Mouse (Mus musculus) left cerebral cortex, postnatal 10 days (tissue): ENCODE results near the gene Nipsnap1. TPM values are rescaled to one million over a fixed set of nuclear protein-coding genes. Genes with fewer than 3 reads are reported as not detected.
A peak's percentile ranks its signal among the peaks of the same experiment; 100 is the strongest.

Experiments
- DNase-seq, 2 experiments: peaks; one replicate each; pipeline ENCODE4 v3.0.0; 2021 to 2022; ENCODE audit warnings: low spot score in 2 of 2, mixed read lengths in 1 of 2; ENCODE audit errors: extremely low spot score in 1 of 2
- intact Hi-C: fragments of 180-260 bp; cut with DNase I; formaldehyde crosslinking; loops from one replicate; pipeline ENCODE4 v1.15.1; 2025
- total RNA-seq, 2 experiments: library from RNA; stranded (reverse); gene quantifications; 2 replicates each; pipeline ENCODE4 v1.2.3; 2021

The Nipsnap1 gene
- total RNA-seq, 2 experiments from 2014 or later = 91.5 to 91.9 TPM

DNA sequence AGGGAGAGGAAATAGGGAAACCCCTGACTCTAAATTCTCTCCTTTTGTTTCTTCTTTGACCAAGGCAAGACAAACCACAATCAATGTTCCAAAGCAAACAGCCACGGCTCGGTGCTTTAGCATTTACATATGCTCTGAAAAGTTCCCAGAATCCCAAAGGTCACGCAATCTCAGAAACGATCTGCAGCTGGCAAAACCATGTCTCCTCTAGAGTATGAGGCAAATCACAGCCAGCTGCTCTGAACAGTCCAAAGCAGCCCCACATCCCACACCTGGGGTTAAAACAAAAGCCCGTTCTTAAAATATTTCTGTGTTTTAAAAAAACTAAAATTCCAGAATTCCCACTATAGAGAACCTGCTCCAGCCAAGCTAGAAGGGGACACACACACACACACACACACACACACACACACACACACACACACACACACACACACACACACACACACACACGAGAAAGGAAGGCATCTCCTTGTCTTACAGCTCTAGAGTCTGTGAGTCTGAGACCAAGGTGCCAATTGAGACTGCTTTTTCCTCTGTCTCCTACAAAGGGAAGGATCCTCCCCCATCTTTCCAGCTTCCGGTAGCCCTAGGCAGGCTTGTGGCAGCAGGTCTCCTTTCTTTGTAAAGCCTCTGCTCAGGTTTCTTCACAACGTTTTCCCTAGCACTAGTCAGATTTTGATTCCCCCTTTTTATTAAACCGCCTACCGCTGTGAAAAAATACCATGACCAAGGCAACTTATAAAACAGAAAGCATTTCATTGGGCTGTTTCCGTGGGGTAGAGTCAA lies 11.7 kb upstream of the Nipsnap1 start:
- DNase-seq = no peak
- intact Hi-C loops = loop anchor here (10.0 kb wide), 1 partner anchor 597 kb away; no protein-coding TSS in a partner anchor

DNA sequence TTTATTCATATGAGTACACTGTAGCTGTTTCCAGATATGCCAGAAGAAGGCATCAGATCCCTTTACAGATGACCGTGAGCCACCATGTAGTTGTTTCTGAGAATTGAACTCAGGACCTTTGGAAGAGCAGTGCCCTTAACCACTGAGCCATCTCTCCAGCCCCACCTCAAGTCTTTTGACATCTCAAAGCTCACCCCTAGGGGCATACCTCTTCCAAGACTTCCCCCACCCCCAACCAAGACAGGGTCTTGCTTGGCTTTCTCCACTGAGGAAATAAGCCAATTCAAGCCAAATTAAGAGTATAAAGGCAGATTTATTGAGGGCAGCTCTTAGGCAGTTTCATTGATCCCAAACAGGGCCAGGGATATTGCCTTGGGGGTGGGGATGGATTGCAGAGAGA lies 11.0 kb upstream of the Nipsnap1 start:
- no peak for DNase-seq
- intact Hi-C loops = loop anchor here (10.0 kb wide), 1 partner anchor 598 kb away; no protein-coding TSS in a partner anchor

DNA sequence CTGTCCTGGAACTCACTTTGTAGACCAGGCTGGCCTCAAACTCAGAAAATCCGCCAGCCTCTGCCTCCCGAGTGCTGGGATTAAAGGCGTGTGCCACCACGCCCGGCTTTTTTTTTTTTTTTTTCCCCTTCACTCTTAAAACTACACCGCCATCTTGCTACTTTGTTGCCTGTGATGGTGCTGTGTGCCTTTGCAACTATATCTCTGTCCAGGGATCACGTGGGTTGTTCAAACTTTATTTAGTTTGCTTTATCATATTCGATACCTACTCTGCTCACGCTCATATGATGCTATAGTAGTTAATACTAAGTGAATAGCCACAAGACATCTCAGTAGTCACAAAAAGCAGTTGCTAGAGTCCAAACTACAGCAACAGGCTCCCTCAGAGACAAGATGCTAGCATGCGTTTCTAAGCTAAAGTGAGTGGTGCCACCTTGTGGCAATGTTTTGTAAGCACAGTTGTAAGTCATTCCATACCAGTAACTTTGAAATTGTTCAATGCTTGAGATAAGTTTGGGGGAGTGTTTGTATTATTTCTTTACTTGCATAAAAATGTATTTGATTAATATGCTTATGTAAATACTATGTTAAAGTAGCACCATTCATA lies 8.0 kb upstream of the Nipsnap1 start:
- intact Hi-C loops = loop anchor here (5.0 to 10.0 kb wide), 2 partner anchors 428 to 601 kb away; no protein-coding TSS in a partner anchor

DNA sequence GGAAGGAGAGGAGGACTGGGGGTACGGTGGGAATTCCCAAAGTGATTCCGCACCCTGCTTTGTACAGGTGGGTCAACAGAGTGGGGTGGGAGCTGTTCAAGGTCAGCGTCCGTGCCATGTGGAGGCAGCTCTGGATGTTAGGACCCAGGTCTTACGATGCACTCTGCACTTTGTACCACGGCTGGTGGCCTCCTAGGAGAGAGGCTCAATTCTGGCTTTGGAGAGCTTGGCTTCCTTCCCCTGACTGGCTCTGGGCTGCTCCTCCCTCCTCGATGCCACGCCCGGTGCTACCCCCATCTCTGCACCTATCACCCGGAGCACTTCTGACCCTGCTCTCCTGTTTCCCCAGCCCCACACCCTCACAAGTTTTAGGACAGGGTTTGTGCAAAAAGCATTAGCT lies 800 bp downstream of the Nipsnap1 start:
- no peak for DNase-seq
- intact Hi-C loops = no loop called here

More for the DNA sequence above, 8.0 kb upstream of the Nipsnap1 start:
- peak; percentile 64 to 65 for DNase-seq

DNA sequence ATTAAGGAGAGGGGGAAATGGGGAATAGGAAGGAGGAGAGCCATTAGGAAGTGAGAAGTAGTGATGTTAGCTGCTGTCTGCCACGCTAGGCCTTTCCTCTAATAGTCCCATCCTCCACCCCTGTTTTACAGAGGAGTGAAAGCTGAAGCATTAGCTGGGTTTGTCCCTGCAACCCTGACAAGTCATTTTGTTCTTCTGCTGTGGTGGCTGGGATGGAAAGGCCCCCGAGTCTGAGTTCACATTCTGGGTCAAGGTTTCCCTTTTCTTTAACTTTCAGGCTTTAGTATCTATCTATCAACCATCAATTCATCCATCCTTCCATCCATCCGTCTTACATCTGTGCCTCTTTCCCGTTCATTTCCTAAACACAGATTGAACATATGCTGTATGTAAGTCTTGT lies 7.3 kb downstream of the Nipsnap1 start:
- intact Hi-C loops = no loop called here
- no peak for DNase-seq

DNA sequence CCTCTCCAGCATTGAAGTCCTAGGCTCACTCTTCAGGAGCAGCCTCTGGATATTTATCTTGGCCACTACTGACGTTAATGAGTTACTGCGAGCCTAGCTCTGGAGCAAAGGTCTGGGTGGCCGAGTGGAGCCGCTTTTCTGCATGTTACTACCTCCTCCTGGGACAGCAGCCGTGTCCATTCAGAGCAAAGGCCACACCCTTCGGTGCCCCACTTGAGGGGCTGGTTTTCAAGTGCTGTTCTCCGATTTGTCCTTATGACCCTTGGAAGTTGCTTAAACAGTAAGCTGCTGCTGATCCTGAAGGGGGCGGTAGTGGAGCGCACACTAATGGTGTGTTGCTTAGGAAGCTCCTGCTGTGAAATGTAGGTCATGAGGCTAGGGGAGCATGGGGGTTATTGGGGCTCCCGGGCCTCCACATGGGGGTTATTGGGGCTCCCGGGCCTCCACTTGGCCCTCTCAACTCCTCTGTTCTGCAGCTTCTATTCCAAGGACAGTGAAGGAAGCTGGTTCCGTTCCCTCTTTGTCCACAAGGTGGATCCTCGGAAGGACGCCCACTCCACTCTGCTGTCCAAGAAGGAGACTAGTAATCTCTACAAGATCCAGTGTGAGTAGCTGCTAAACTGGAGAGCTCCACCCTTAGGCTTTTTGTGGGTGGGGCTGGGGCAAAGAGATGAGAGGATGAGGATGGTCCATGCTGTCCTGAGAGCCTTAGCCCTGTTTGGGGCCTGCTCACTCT lies 9.3 kb downstream of the Nipsnap1 start:
- intact Hi-C loops = no loop called here
- DNase-seq = peak in 1 of 2 experiments; percentile 75

DNA sequence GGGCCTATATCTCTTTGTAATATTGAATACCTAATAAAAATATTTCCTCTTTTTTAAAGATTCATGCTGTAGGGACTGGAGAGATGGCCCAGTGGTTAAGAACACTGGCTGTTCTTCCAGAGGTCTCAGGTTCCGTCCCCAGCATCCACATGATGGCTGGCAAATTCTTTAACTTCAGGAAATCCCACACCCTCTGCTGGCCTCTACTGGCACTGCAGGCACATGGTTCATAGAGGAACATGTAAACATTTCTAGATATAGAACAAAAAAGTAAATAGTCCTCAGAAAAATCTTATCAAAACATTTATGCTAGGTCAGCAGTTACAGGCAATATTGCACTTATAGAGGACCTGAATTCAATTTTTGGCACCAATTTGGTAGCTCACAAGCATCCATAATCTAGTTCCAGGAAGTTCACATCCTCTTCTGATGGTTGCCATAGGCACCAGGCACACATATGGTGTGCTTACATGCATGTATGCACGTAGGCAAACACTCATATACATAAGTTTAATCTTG lies 11.7 kb downstream of the Nipsnap1 start:
- intact Hi-C loops = no loop called here
- DNase-seq = peak in 1 of 2 experiments; percentile 52

DNA sequence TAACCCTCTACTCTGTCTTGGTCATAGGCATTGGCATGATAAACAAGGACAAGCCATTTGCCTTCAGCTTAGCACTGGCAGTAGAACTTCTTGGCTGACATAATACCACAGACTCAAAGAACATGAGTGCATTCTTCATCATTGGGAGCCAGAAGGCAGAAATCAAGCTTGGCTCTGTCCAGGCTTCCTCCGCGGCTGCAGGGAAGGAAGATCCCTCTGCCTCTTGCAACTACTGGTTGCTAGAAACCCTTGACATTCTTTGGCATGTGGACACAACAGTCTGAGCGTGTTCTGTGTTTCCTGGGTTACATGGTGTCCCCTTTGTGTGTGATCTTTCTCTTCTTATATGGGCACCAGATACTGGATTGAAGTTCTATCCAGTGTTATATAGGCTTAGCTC lies 13.2 kb downstream of the Nipsnap1 start:
- DNase-seq = no peak
- intact Hi-C loops = no loop called here

DNA sequence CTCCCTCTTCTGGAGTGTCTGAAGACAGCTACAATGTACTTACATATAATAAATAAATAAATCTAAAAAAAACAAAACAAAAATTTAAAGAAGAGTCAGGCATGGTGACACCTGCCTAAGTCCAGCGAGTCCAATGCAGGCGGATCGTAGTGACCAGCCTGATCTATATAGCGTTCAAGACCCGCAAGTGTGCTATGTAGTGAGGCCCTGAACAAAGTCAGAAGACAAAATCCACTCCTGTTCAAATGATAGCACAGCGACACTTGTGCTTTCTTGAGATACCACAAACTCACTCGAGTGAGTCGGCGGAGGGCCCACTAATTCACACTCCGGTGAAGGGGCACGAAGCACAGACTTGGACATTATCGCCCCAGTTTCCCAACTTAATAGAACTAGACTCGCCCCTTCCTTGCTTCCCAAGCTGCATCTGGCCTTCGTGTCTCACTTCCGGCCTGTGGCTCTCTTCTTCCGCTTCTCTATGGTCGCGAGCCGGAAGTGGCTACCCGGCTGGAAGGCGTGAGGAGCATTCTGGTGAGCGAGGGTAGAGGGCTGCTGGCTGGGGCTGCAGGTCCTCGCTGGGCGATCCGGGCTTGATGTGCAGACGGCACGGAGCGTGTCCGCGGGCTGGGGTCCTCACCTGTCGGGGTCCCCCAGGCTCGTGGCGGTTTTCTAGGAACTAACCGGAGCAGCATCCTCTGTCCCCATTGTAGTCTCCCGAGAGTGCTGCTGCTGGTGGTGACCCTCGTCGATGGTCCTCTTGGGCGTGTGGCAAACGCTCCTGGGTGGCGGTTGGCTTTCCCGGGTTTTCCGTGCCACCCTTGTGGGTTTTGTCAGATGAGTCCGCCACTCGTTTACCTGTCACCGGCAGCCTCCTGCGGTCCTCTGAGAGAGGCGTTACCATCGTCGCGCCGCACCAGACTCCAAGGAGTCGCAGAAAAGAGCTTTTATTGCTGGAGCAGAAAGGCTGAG lies 21.4 kb downstream of the Nipsnap1 start, which contains the start of gene Thoc5:
Gene Thoc5, plus strand, starts transcription at position 473 of the 969 bp plus-strand sequence.
- intact Hi-C loops = no loop called here
- DNase-seq = peak; percentile 86

DNA sequence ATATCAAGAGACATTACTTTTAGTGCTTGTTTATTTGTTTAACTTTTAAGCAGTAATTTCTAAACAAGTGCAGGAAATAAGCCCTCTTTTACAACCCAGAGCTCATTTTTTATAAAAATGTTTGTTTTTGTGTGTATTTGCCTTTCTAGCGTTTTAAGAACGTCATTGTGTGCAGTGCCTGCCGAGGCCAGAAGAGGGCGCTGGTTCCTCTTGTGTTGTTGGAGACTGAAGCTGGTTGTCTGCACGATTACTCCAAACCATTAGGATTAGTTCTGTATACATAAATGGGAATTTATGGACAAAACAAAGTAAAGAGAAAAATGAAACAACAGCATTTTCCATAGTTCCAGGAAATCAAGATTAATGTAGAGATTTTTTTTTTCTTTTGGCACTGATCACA lies 26.7 kb downstream of the Nipsnap1 start:
- intact Hi-C loops = no loop called here
- DNase-seq = no peak

DNA sequence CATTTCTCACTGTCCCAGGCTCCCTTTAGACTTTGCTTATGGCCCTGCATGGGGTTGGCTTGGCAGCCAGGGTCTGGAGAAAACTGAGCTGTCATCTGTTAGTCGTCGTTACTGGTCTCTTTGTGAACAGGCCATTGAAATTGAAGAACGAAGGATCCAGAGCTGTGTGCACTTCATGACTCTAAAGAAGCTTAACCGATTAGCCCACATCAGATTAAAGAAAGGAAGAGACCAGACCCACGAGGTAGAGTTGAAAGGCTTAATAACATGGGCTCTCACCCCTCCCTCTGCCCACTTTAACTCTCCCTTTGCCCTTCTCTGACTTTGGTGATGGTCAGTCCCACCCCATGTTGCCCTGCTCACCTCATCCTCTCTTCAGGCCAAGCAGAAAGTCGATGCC lies 28.2 kb downstream of the Nipsnap1 start:
- intact Hi-C loops = no loop called here
- no peak for DNase-seq

DNA sequence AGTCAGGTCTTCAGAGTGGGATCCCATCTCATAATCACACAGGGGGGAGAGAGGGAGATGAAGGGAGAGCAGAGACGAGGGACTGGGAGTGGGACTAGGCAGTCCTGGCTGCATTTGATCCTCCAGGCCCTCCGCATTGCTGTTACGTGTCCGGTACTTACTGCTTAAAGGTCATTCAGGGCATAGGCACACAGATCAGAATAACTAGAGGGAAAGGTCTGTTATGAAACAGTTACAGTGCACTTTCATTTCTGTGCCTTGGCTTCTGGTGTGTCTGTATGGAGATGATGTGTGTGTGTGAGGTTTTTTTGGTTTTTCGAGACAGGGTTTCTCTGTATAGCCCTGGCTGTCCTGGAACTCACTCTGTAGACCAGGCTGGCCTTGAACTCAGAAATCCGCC lies 32.5 kb downstream of the Nipsnap1 start:
- intact Hi-C loops = no loop called here
- DNase-seq = no peak

DNA sequence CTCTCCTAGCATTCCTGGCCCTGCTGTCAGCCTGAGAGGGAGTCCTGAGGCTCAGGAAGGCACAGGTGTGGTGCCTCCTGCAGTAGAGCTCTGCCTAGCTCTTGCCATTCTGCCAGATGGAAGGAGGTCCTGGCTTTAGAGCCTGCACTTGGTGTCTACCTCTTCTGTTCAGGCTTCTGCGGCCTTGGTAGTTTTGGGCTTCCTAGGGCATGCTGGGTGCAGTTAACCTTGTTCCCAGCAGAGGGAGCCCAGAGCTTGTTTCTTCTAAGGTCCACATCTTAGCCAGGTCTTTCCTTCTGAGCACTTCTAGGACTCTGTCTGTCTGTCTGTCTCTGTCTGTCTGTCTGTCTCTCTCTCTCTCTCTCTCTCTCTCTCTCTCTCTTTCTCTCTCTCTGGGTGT lies 42.3 kb downstream of the Nipsnap1 start:
- intact Hi-C loops = loop anchor here (5.0 kb wide), 1 partner anchor 61 kb away; no protein-coding TSS in a partner anchor
- DNase-seq = peak; percentile 45 to 47

DNA sequence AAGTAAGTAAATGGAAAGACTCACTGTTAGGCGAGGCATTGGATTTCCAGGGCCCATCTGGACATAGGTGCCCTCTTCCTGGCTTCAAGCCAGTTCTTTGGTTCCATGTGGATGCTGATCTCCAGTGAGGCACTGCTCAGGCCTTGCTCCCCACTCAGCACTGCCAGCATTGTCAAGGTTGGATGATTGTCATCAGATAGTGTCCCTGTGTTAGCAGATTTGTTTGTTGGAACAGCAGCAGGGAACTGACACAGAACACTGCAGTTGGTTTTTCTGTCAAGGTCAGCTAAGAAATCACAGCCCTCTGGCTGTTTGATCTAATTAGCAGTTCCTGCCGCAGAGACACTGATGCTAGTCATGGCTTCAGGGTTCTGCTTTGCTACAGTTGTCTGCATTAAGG lies 47.5 kb downstream of the Nipsnap1 start:
- intact Hi-C loops = loop anchor here (10.0 kb wide), 1 partner anchor 144 kb away; the partner anchor contains the start of gene Gas2l1
- no peak for DNase-seq

DNA sequence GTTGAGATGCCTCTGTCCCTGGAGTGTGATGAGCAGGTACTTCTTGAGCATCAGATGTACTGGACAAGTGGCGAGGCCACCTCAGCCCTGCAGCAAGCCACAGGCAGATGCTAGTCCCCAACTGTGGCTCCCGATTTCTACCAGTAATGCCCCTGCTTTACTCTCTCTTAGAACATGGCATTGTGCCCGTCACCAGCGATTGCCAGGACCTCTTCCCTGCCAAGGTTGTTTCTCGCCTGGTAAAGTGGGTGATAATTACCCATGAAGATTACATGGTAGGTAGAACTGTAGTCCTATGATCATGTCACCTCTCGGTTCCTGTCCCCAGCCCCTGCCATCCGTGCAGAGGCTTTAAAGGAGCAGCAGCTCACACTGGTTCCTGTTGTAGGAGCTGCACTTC lies 48.0 kb downstream of the Nipsnap1 start:
- DNase-seq = no peak
- intact Hi-C loops = loop anchor here (10.0 kb wide), 1 partner anchor 143 kb away; the partner anchor contains the start of gene Gas2l1

DNA sequence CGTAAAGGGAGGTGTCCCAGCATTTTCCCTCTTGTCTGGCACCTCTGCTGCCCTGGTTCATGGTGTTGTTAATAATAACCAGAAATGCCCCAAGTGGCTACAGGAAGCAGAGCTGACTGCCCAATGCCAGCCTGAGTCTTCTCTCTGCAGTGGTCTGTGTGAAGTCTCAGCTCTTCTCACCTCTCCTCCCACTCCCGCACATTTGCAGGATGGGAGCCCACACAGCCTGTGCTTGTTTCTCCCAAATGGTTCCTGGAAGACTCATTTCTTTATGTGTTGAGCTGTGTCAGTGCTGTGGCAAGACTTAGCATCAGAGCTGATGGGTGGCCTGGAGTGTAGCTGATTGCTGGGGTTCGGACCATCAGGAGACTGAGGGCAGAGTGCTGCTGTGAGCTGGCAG lies 53.5 kb downstream of the Nipsnap1 start:
- no peak for DNase-seq
- intact Hi-C loops = loop anchor here (10.0 kb wide), 1 partner anchor 138 kb away; the partner anchor contains the start of gene Gas2l1

DNA sequence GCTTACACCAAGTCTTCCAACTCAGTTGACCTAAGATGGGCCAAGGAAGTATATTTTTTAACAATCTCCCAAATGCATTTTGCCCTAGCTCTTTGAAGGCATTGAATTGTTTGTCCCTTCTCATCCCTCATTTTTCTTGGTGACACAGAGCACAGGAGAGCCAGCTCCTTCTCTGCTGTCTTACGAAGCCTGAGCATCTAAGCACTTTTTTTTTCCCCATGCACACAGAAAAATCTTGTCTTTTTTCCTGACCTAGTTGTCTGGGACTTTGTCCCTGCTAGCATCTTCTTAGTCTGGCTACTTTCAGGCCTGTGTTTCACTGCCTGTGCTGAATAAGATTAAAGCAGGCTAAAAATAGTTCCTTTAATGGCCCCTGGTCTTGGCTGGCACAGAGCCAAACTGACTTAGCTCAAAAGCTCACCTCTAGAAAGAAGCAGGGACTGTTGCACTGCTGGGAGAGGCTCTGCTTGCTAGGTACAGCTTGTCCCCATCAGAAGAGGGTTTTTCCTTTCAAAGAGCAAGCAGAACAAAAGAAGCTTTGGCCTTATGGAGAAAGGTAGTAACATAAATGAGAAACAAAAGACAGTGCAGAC lies 57.4 kb downstream of the Nipsnap1 start:
- intact Hi-C loops = no loop called here

DNA sequence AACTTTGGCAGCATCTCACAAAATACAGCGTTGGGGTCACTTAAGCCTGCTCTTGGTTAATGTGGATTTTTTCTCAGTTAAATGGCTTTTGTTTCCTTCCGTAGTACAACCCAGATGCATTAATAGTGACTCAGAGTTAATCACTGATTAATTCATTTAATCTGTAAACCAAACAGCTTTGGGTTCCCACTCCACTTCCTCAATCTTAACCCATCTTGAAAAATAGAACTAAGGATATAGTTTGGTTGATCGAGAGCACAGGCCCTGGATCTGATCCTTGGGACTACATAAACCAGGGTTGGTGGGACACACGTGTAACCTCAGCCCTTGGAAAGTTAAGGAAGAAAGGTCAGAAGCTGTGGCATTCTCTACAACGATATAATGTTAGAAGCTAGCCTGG lies 62.5 kb downstream of the Nipsnap1 start:
- intact Hi-C loops = no loop called here
- no peak for DNase-seq

More for the DNA sequence above, 57.4 kb downstream of the Nipsnap1 start:
- no peak for DNase-seq
